Mouse (Mus musculus) heart, embryonic 12.5 days (tissue): ENCODE measurements around the gene Creb5. TPM values are rescaled to one million over a fixed set of nuclear protein-coding genes. Genes with fewer than 3 reads are reported as not detected.

Experiments used
- ATAC-seq: fragments of 200-750 bp; cut with Nextera tagmentation; 2 replicates; pipeline ENCODE4 v1.8.0; 2017; ENCODE audit warnings: moderate TSS enrichment, moderate library complexity; ENCODE audit not compliant: insufficient number of reproducible peaks, low FRiP score
- H3K27ac ChIP-seq: fragments of 300-500 bp; sonication (generic); 2 replicates; pipeline ENCODE4 v1.5.1; 2016; ENCODE audit warnings: mild to moderate bottlenecking, moderate library complexity; ENCODE audit not compliant: poor library complexity, severe bottlenecking
- H3K27me3 ChIP-seq: fragments of 300-500 bp; sonication (generic); replicated peaks from 2 replicates; pipeline ENCODE4 v1.6.1; 2016; ENCODE audit warnings: mild to moderate bottlenecking, moderate library complexity
- H3K36me3 ChIP-seq: fragments of 300-500 bp; sonication (generic); 2 replicates; pipeline ENCODE4 v1.6.1; 2016; ENCODE audit warnings: mild to moderate bottlenecking, moderate library complexity
- H3K4me1 ChIP-seq: fragments of 300-500 bp; sonication (generic); replicated peaks from 2 replicates; pipeline ENCODE4 v1.6.1; 2016; ENCODE audit warnings: mild to moderate bottlenecking
- H3K4me2 ChIP-seq: fragments of 300-500 bp; sonication (generic); 2 replicates; pipeline ENCODE4 v1.6.1; 2016; ENCODE audit warnings: mild to moderate bottlenecking, moderate library complexity
- H3K4me3 ChIP-seq: fragments of 300-500 bp; sonication (generic); 2 replicates; pipeline ENCODE4 v1.5.1; 2016; ENCODE audit warnings: mild to moderate bottlenecking
- H3K9ac ChIP-seq: fragments of 300-500 bp; sonication (generic); 2 replicates; pipeline ENCODE4 v1.6.1; 2016; ENCODE audit warnings: mild to moderate bottlenecking, moderate library complexity
- H3K9me3 ChIP-seq: fragments of 300-500 bp; sonication (generic); replicated peaks from 2 replicates; pipeline ENCODE4 v1.6.1; 2016; ENCODE audit warnings: mild to moderate bottlenecking, moderate library complexity
- WGBS: fragments of 180-500 bp; shearing (Covaris S2); methylation state at CpG from one replicate; pipeline ENCODE4 v1.1.7; 2016; 5-methylcytosine and 5-hydroxymethylcytosine counted together
- polyA plus RNA-seq: library from polyadenylated mRNA; unstranded; fragments of >200 nt; fragmentation: Nextera tagmentation; extraction: Ambion mirVana; gene quantifications from 2 replicates; pipeline ENCODE4 v1.2.1, GENCODE M21; 2016

The Creb5 gene
- 34.9 and 40.1 TPM in 2 replicates for polyA plus RNA-seq

DNA sequence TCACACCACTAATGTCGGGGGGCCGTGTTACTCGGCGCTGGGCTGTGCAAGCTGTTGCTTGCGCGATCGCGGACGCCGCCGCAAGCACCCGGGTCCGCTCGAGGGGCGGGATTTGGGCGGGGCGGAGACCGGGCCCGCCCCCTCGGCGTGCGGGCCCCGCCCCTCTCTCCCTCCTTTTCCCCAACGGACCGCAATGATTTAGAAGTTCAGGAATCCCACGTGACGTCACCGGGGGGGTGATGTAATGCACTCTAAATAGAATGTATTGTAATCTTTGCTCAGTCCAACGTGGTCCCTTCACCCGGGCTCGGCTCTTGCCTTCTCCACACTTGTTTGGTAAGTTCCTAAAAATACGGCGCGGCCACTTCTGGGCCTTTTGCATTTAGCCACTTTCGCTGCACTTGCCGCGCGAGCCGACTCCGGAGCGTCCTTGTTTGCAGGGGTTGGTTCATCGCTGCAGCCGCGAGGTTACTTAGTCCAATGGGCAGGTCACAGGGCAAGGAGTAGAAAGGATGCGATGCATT, at the start of gene Creb5:
Gene Creb5, plus strand, starts transcription at position 233 of the 524 bp plus-strand sequence.
- Histone ChIP-seq H3K27ac (peak within 1 kb of the TSS; percentile 94), H3K9ac (peak within 1 kb of the TSS; percentile 91), H3K4me1 (peaks cover 17% of the 10 kb centered on the region), H3K4me2 (peak within 1 kb of the TSS; percentile 81), H3K27me3 (peaks cover 16% of the 10 kb centered on the region; the same call in 1 of the 2 replicates), H3K9me3 (no peaks in the 10 kb centered on the region), H3K4me3 (peak within 1 kb of the TSS; percentile 81), H3K36me3 (no peaks in the 10 kb centered on the region)
- under 1% methylated on average over 45 of the region's 45 CpGs for WGBS
- ATAC-seq = peak; percentile 90

DNA sequence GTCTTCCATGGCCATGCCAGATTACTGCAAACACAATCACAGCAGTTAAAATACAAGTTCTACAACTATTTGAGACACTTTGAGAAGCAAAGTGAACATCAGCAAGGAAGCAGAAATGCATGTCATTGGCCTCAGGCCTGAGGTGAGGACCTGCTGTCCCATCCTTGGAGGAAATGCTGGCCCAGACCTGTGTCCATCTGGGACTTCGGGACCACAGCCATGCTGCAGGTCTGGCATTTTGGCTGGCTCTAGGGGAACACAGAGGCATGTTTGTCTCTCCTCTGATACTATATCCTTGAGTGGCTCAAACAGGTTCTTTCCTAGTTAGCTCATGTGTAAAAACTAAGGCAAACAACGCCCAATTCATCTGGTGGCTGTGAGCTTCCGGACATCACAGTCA, 27.2 kb upstream of the Creb5 start:
- no peak overlapping the region for H3K27ac ChIP-seq
- H3K27me3 ChIP-seq = no peaks in the 10 kb centered on the region
- H3K4me1 ChIP-seq = no peaks in the 10 kb centered on the region
- H3K4me2 ChIP-seq = no peak overlapping the region
- no peak for ATAC-seq
- no peaks in the 10 kb centered on the region for H3K9me3 ChIP-seq
- H3K4me3 ChIP-seq = no peak overlapping the region
- H3K9ac ChIP-seq = no peak overlapping the region
- WGBS = 74% methylated on average over 3 of the region's 3 CpGs
- no peaks in the 10 kb centered on the region for H3K36me3 ChIP-seq

DNA sequence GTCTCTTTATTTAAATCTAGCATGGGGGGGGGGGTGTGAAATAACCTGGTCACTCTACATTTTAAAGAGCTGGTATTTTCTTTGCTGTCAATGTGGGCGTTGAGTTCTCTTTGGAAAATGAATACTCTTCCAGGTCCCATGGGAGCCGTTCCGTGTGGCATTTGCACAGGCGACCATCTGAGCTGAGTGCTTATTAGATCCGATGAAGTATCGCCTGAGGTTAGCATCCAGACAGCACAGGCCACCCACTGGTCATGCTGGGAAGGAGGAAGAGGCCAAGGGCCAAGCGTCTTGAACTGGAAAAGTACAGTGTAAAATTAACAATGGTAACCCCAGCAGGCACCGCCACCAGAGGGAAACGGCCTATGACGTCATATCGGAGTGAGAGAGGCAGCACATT, 24.7 kb upstream of the Creb5 start:
- Histone ChIP-seq H3K36me3 (no peaks in the 10 kb centered on the region), H3K4me2 (no peak overlapping the region), H3K9me3 (no peaks in the 10 kb centered on the region), H3K27ac (no peak overlapping the region), H3K4me1 (no peaks in the 10 kb centered on the region), H3K9ac (no peak overlapping the region), H3K4me3 (no peak overlapping the region), H3K27me3 (no peaks in the 10 kb centered on the region)
- WGBS = 72% methylated on average over 11 of the region's 11 CpGs
- no peak for ATAC-seq

DNA sequence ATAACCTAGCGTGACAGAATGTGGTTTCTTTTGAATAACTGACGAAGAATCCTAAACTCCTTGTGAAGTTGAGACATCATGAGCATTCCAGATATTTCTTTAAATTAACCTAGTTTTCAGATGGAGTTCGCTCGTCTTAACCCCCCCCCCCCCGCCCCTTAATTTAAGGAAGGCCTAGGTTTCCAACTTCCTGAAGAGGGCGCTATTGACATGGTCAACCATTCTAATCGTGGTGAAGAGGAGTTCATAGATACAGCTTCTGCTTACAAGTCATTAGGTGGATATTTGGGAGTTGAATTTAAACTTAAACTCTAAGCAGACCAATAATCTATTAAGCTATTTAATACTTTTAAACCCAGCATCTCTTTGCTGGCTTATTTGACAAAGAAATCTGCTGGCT, 20.0 kb upstream of the Creb5 start:
- no peak overlapping the region for H3K27ac ChIP-seq
- H3K36me3 ChIP-seq = no peaks in the 10 kb centered on the region
- no peaks in the 10 kb centered on the region for H3K27me3 ChIP-seq
- WGBS = 23% methylated on average over 7 of the region's 7 CpGs
- 0 out of 2 replicates have a peak overlapping the region, but pooled peaks have one; percentile 4 for H3K4me3 ChIP-seq
- peak overlapping the region; percentile 32 for H3K4me2 ChIP-seq
- H3K9ac ChIP-seq = no peak overlapping the region
- ATAC-seq = no peak
- no peaks in the 10 kb centered on the region for H3K9me3 ChIP-seq
- peaks cover 16% of the 10 kb centered on the region for H3K4me1 ChIP-seq

DNA sequence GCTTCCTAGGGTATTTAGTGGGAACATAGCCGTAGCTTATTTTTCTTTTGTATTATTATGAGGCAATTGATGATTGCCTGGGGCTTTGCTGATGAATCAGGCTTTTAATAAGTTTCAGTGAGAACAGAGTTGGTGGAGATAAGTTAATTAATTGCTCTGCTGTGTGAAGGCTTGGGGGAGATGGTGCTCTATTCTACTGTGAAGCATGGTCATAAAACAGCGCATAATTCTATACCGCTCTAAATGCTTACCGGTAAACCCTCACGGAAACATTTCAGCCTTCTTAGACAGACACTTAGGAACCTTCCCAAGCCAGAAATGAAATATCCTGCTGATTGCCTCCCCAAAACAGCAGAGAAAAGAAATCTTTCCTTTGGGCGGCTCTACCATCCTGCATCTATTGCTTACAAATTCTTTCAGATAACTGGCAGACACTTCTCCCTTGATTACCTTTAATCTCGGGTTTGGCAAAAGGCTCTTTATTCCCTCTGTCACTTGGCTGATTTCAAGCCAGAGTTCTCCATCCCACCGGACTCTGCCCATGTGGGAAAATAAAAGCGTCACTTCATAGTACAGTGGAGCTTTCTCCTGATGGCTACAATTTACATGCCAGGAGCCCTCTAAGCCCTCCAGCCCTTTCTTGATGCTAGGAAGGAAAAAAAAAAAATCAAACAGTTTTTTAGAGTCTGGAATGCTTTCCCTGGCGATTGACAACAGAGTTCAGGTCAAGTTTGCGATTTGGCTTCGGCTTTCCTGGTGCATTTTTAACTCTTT, 19.2 kb upstream of the Creb5 start:
- Histone ChIP-seq H3K4me3 (no peak overlapping the region), H3K9me3 (no peaks in the 10 kb centered on the region), H3K4me2 (0 out of 2 replicates have a peak overlapping the region, but pooled peaks have one; percentile 5), H3K9ac (no peak overlapping the region), H3K4me1 (peaks cover 16% of the 10 kb centered on the region), H3K36me3 (no peaks in the 10 kb centered on the region), H3K27ac (no peak overlapping the region), H3K27me3 (no peaks in the 10 kb centered on the region)
- 30% methylated on average over 12 of the region's 12 CpGs for WGBS
- ATAC-seq = no peak

DNA sequence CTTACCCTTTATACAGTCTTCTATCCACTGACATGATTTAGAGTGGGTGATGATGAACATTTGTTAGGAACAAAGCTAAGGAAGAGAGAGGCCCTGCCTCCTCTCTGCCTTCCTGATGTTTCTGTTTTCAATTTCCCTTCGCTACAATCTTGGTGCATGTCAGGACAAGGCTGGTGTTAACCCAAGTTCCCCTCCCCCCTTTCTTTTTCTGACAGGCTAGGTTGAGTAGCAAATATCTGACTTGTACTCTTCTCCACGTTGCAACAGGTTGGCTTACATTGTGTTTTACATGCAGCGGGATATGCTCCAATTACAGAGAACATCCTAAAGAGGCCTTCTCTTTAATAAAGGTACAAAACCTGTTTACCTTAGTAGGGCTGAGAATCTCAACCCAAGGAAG, 15.9 kb upstream of the Creb5 start:
- peaks cover 16% of the 10 kb centered on the region for H3K4me1 ChIP-seq
- H3K9me3 ChIP-seq = no peaks in the 10 kb centered on the region
- WGBS = 43% methylated on average over 3 of the region's 3 CpGs
- no peaks in the 10 kb centered on the region for H3K27me3 ChIP-seq
- no peak for ATAC-seq
- no peak overlapping the region for H3K4me2 ChIP-seq
- no peak overlapping the region for H3K4me3 ChIP-seq
- no peak overlapping the region for H3K9ac ChIP-seq
- H3K36me3 ChIP-seq = no peaks in the 10 kb centered on the region
- no peak overlapping the region for H3K27ac ChIP-seq

DNA sequence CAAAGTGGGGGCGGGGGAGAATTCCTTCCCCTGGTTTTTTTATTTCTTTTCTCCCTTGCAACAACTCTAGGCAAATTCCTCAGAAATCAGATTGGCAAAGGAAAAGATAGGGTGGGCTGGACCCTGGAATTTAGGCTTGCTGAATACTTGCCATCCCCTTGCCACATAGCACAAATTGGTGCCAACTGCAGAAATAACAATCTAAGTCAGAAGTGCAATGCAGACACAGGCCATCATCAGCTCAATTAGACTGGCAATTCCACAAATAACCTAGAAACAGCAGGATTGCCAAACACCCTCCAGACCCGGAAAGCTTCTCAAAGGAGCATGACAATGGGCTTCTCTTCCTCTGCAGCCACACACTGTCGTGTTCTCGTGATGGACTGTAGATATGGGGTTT, 15.4 kb upstream of the Creb5 start:
- WGBS = 39% methylated on average over 4 of the region's 4 CpGs
- no peak overlapping the region for H3K4me2 ChIP-seq
- no peaks in the 10 kb centered on the region for H3K36me3 ChIP-seq
- H3K27me3 ChIP-seq = no peaks in the 10 kb centered on the region
- no peak for ATAC-seq
- H3K27ac ChIP-seq = no peak overlapping the region
- H3K4me1 ChIP-seq = peaks cover 16% of the 10 kb centered on the region
- no peaks in the 10 kb centered on the region for H3K9me3 ChIP-seq
- H3K4me3 ChIP-seq = no peak overlapping the region
- no peak overlapping the region for H3K9ac ChIP-seq

DNA sequence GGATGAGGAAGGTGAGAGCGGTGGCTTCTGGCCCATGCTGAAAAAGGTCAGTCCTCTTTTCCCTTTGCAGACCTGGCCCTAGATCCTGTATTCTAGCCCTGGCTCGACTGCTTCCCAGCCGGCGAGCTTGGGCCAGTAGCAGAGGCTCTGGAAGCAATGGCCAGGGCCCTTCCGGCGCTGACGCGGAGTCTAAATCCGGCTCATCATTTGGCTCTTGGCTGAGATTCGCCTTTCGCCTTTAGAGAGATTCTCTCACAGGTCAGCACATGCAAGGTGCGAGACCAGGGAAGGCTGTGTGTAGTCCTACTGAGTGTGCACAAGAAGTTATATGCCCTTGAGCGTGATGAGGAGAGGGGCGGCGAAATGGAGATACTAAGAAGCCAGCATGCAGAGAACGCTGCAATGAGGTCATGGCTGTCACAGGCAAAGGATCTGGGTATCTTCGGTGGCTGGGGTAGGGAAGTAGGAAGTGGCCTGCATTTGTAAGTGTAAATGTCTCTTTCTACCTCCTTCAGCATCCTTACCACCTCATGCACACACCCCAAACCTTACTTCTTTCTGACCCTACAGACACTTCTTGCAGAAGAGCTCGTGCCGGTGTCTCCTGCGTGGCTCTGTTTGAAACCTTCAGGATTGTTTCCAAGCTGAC, 557 bp upstream of the Creb5 start:
- Histone ChIP-seq H3K9ac (peak overlapping the region; percentile 78), H3K9me3 (no peaks in the 10 kb centered on the region), H3K27me3 (peaks cover 16% of the 10 kb centered on the region; the same call in 1 of the 2 replicates), H3K36me3 (no peaks in the 10 kb centered on the region), H3K4me1 (peaks cover 17% of the 10 kb centered on the region), H3K27ac (peak overlapping the region; percentile 85), H3K4me3 (peak overlapping the region; percentile 81), H3K4me2 (peak overlapping the region; percentile 81)
- WGBS = 3% methylated on average over 20 of the region's 20 CpGs
- peak; percentile 34; the same call in 1 of the 2 replicates for ATAC-seq

DNA sequence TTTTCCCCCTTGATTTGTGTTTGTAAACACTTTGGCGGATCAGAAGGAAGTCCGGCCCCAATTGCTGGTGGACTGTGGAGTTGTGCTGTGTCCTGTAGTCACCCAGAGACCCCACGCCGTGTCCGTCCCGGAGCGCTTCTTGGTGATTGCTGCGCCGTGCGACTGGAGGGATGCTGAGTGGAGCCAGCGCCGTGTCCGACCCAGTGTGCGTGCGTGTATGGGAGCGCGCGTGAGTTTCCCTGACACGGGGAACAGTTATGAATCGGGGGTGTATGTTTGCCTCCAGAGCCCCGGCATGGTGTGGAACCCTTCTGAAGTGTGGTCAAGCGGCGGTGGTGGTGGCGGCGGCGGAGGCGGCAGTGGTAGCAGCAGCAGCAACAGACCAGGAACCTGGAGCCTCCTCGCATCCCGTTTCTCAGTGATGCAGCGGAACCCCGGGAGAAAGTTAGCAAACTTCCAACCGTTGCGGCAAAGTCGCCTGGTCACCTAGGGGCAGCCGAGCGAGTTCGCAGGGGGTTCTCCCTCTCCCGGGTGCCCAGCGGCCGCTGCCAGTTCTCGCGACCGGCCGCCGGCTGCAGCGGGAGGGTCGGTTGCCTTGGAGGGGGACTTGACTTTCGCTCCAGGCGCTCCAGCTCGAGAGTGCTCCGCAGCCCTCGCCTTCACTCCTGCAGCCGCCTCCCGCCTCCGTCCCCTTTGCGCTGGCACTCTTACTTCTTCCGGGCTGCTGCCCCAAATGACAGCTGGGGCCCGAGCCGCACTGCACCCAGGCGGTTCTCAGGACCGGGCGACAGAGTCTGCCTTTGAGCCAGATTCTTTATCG, 702 bp downstream of the Creb5 start:
- Histone ChIP-seq H3K27me3 (peaks cover 12% of the 10 kb centered on the region; the same call in 1 of the 2 replicates), H3K9ac (peak overlapping the region; percentile 91), H3K4me3 (peak overlapping the region; percentile 81), H3K36me3 (no peaks in the 10 kb centered on the region), H3K4me2 (peak overlapping the region; percentile 81), H3K4me1 (peaks cover 18% of the 10 kb centered on the region), H3K9me3 (no peaks in the 10 kb centered on the region), H3K27ac (peak overlapping the region; percentile 94)
- WGBS = under 1% methylated on average over 63 of the region's 63 CpGs
- ATAC-seq = peak; percentile 43

DNA sequence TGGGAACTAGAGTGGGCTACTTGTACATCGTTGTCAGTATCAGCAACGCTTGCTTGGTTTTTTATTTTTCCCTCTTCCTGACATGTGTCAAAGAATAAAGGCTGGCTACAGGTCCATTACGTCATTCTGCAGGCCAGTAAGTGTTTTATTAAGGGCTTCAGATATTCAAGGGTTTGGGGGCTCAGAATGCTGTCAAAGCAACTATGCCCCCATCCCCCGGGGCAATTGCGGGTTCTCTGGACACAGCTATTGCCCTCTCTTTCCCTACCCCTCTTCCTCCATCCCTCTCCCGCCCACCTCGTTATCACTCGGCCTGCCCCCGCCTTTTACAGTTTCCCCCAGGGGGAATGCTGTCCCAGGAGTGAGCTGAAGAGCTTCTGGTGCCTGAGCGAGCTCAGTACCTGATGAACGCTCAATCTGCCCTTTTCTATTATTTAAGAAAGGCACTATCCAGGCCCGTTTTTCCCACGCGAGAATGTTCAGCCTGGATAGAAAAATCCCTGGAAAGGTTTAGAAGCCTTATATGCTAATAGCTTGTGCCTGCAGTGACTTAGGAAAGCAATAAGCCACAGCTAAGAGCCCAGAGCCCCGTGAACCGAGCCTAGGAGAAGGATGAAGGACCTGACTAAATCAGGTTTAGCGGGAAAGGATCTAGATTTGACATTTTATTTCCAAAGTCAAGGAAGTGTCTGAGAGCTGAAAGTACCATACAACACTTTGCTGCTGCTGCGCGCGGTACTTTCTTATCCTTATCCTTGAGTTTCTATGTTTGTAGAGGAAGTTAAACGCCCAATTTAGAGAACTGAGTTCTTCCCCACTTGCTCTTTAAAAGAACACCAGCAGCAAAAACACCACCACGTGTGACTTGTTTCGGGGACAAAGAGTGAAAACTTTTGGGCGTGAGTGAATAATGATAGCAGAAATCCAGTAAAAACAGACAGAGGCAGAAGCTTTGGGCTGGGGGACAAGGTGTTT, 1.8 kb downstream of the Creb5 start:
- 2% methylated on average over 24 of the region's 24 CpGs for WGBS
- peak overlapping the region; percentile 81 for H3K4me3 ChIP-seq
- peak overlapping the region; percentile 77 for H3K27ac ChIP-seq
- no peaks in the 10 kb centered on the region for H3K9me3 ChIP-seq
- H3K27me3 ChIP-seq = peaks cover 11% of the 10 kb centered on the region; the same call in 1 of the 2 replicates
- H3K4me2 ChIP-seq = peak overlapping the region; percentile 81
- peak overlapping the region; percentile 91 for H3K9ac ChIP-seq
- H3K36me3 ChIP-seq = no peaks in the 10 kb centered on the region
- H3K4me1 ChIP-seq = peaks cover 26% of the 10 kb centered on the region
- no peak for ATAC-seq
